Mouse (Mus musculus): Measurements from ENCODE around the gene Zfp39. TPM values are rescaled to one million over a fixed set of nuclear protein-coding genes. Genes with fewer than 3 reads are reported as not detected.

Zfp39 gene
- total RNA-seq (2021) = 1 to 10 TPM; 4.7 to 6.7 TPM
- long read RNA-seq, experiment 1, partial matches to known transcripts = 0 of 4 reads
- long read RNA-seq, experiment 1, other reads (novel, unspliced or antisense) = 0 of 4 reads
- long read RNA-seq, experiment 2, partial matches to known transcripts = 0 of 3 reads
- long read RNA-seq, experiment 2, other reads (novel, unspliced or antisense) = 0 of 3 reads

GRCm38 (mm10) chr11:58903511-58904409, at the start of gene Zfp39:
Zfp39 (minus strand) TSS chr11:58904225.
- DNase-seq = peak; percentile 98

GRCm38 (mm10) chr11:58953351-58954169, 49.5 kb upstream of the Zfp39 start:
- DNase-seq = peak; percentile 46

- DNase-seq = no peak
Observed at GRCm38 (mm10) chr11:58951210-58951609, 47.2 kb upstream of the Zfp39 start.

- DNase-seq = no peak
Observed at GRCm38 (mm10) chr11:58949480-58950431, 45.7 kb upstream of the Zfp39 start.

GRCm38 (mm10) chr11:58948542-58949479, 44.8 kb upstream of the Zfp39 start, which contains the start of gene Hist3h2ba:
Hist3h2ba (plus strand) TSS chr11:58948920.
- DNase-seq = peak; percentile 46

- DNase-seq = no peak
Observed at GRCm38 (mm10) chr11:58947798-58948528, 43.9 kb upstream of the Zfp39 start.

- no peak for DNase-seq
Observed at GRCm38 (mm10) chr11:58947306-58947705, 43.3 kb upstream of the Zfp39 start.

- DNase-seq = no peak
Observed at GRCm38 (mm10) chr11:58944136-58944535, 40.1 kb upstream of the Zfp39 start.

- DNase-seq = no peak
Observed at GRCm38 (mm10) chr11:58939088-58939439, 35.0 kb upstream of the Zfp39 start.

- peak; percentile 94 for DNase-seq
Observed at GRCm38 (mm10) chr11:58938322-58939087, 34.5 kb upstream of the Zfp39 start, which contains the start of gene Rnf187. Rnf187 (minus strand) TSS chr11:58938916.

GRCm38 (mm10) chr11:58937909-58938308, 33.9 kb upstream of the Zfp39 start:
- DNase-seq = no peak

- no peak for DNase-seq
Observed at GRCm38 (mm10) chr11:58931576-58931975, 27.6 kb upstream of the Zfp39 start.

GRCm38 (mm10) chr11:58930254-58930653, 26.2 kb upstream of the Zfp39 start:
- no peak for DNase-seq

- no peak for DNase-seq
Observed at GRCm38 (mm10) chr11:58929641-58930040, 25.6 kb upstream of the Zfp39 start.

GRCm38 (mm10) chr11:58929055-58929454, 25.0 kb upstream of the Zfp39 start:
- no peak for DNase-seq

- DNase-seq = peak; percentile 68
Observed at GRCm38 (mm10) chr11:58927790-58928651, 24.0 kb upstream of the Zfp39 start.

GRCm38 (mm10) chr11:58927053-58927452, 23.0 kb upstream of the Zfp39 start:
- DNase-seq = no peak

- DNase-seq = no peak
Observed at GRCm38 (mm10) chr11:58926651-58927050, 22.6 kb upstream of the Zfp39 start.
